Mouse (Mus musculus) testis, adult 2 months (tissue): ENCODE results near the gene Cyp4f39. TPM values are rescaled to one million over a fixed set of nuclear protein-coding genes. Genes with fewer than 3 reads are reported as not detected.

Source experiments
- H3K27ac ChIP-seq: fragments of 200-500 bp; 2 replicates; pipeline ENCODE4 v1.5.1; 2012; ENCODE audit warnings: low read depth, low read length; ENCODE audit not compliant: control insufficient read depth, insufficient read depth
- H3K27me3 ChIP-seq: fragments of 200-500 bp; 2 replicates; pipeline ENCODE4 v1.6.1; 2012; ENCODE audit warnings: mild to moderate bottlenecking, low read length, moderate library complexity; ENCODE audit not compliant: control insufficient read depth, insufficient read depth
- H3K36me3 ChIP-seq: fragments of 200-500 bp; 2 replicates; pipeline ENCODE4 v1.6.1; 2012; ENCODE audit warnings: mild to moderate bottlenecking, low read length; ENCODE audit not compliant: control insufficient read depth, insufficient read depth
- H3K4me1 ChIP-seq: fragments of 200-500 bp; 2 replicates; pipeline ENCODE4 v1.6.1; 2012; ENCODE audit warnings: low read length; ENCODE audit not compliant: control insufficient read depth, insufficient read depth
- H3K4me3 ChIP-seq: fragments of 200-500 bp; 2 replicates; pipeline ENCODE4 v1.5.1; 2012; ENCODE audit warnings: low read depth, mild to moderate bottlenecking, low read length, moderate library complexity, mixed read lengths; ENCODE audit not compliant: control insufficient read depth
- CTCF ChIP-seq: fragments of 200-500 bp; IDR thresholded peaks from 2 replicates; pipeline ENCODE4 v1.5.1; 2012; ENCODE audit warnings: low read depth, mild to moderate bottlenecking, inconsistent platforms, low read length, moderate library complexity; ENCODE audit not compliant: control insufficient read depth, insufficient read depth, insufficient replicate concordance
- POLR2A ChIP-seq: fragments of 200-500 bp; IDR thresholded peaks from 2 replicates; pipeline ENCODE4 v1.6.1; 2012; ENCODE audit warnings: low read depth, mild to moderate bottlenecking, inconsistent platforms, low read length, moderate library complexity; ENCODE audit not compliant: control insufficient read depth
- polyA plus RNA-seq: library from polyadenylated mRNA; depleted of rRNA; stranded (reverse); fragments of >200 nt; gene quantifications from 2 replicates; pipeline ENCODE4 v1.2.3, GENCODE M21; 2012

Cyp4f39 gene
- polyA plus RNA-seq, 1 experiment, result 67.7 TPM

DNA sequence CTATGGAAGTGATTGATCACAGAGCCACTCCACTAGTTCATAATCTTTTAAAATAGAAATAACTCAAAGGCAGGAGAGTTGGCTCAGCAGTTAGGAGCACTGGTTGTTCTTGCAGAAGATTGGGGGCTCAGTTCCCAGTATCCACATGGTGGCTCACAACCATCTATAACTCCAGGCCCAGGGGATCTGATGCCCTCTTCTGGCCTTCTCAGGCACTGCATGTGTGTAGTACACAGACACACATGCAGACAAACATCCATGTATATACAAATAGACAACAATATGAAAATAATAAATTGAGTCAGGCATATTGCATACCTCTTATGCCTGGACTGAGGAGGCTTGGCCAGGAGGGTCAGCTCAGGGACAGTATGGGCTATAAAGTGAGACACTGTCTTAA lies 5.3 kb upstream of the Cyp4f39 start:
- H3K4me1 ChIP-seq, result no peaks in the 10 kb centered on the region
- no peaks in the 10 kb centered on the region for H3K36me3 ChIP-seq
- H3K27me3 ChIP-seq, result no peaks in the 10 kb centered on the region
- H3K27ac ChIP-seq, result no peak overlapping the region
- no peak overlapping the region for H3K4me3 ChIP-seq
- TF ChIP-seq CTCF (peak; percentile 9; the same call in 1 of the 2 replicates), POLR2A (no peak)

DNA sequence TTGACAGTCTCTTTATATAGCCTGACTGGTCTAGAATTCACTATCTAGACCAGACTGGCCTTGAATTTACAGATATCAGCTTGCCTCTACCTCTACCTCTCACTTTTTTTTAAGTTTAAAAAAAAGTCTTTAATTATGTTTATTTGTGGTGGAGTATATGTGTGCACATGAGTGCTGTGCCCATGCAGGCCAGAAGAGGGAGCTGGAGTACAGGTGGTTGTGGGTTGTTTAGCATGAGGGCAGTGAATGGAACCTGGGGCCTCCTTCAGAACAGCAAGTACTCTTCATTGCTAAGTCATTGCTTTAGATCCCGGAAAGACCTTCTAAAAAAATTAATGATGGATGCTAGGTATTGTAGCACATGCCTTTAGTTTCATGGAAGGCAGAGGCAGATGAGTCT lies 3.5 kb upstream of the Cyp4f39 start:
- H3K27ac ChIP-seq, result no peak overlapping the region
- H3K36me3 ChIP-seq, result no peaks in the 10 kb centered on the region
- H3K27me3 ChIP-seq, result no peaks in the 10 kb centered on the region; the same call in 1 of the 2 replicates
- TF ChIP-seq CTCF, result no peak
- TF ChIP-seq POLR2A, result no peak
- no peak overlapping the region for H3K4me3 ChIP-seq
- H3K4me1 ChIP-seq, result peaks cover 4% of the 10 kb centered on the region

DNA sequence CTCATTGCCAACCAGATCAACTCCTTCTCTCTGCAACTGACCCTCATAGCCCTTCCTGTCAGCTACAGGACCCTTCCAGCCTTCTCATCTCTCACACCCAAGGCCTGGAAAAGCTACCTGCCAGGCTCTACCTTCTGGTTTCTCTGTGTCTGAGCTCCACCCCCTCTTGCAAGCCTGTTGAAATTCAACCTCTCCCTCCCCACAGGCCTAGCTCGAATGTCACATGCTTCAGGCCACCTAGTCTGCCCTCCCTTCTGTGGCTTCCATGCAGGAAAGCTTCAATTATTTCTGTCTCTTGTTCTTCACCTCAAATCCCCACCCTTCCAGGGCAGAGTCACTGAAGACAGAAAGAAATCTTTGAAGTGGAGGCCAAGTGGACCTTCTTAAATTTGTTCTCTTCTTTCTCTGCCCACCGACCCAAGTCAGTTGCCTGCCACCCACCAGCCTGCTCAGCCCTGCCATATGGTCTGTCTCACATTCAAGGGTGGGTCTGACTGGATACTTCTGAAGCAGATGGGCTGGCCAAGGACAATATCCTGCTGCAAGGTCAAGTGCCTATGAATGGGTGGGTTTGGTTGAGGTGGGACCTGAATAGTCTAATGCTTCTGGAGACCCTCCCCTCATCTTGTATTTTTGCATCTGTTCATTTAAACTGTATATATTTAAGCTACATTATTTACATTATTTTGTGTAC lies 1.5 kb upstream of the Cyp4f39 start:
- H3K27me3 ChIP-seq, result no peaks in the 10 kb centered on the region; the same call in 1 of the 2 replicates
- no peak overlapping the region for H3K27ac ChIP-seq
- TF ChIP-seq POLR2A (no peak), CTCF (no peak)
- no peak overlapping the region for H3K4me3 ChIP-seq
- H3K36me3 ChIP-seq, result no peaks in the 10 kb centered on the region
- peaks cover 4% of the 10 kb centered on the region for H3K4me1 ChIP-seq

DNA sequence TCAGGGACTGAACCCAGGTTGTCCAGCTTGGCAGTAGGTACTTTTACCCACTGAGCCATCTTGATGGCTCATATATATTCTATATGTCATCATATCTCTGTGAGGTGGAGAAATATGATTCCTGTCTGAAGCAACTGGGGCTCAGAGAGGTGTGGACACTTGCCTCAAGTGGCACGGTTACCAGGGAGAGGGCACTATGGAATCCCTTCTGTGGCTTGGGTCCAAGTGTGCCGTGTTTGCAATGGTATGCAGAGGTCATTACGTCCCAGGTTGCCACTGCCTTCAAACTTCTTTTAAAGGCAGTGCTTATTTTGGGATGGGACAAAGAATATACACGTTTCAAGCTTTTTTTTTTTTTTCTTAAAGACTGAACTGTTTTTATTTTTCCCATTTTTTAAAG lies 1.7 kb downstream of the Cyp4f39 start:
- Histone ChIP-seq H3K36me3 (no peaks in the 10 kb centered on the region), H3K27me3 (no peaks in the 10 kb centered on the region; the same call in 1 of the 2 replicates), H3K4me1 (peaks cover 4% of the 10 kb centered on the region), H3K4me3 (no peak overlapping the region), H3K27ac (no peak overlapping the region)
- TF ChIP-seq CTCF, result no peak

DNA sequence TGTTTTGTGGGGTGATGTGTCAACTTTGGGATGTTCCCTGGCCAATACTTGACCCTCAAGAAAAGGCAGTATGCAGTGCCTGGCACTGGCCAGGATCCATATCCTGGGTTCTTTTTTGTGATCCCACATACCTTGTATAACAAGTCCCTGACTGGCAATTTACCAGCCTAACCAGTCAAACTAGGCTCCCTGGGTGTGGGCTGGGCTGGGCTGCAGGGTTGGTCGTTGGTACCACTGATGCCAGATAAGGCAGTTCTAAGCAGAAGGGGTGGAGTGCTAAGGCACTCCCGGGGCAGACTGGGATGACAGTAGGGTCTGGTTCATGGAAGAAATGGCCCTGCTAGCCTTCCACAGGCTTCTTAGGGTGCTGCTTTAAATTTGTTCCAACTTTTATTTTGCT lies 2.5 kb downstream of the Cyp4f39 start:
- TF ChIP-seq POLR2A, result no peak
- TF ChIP-seq CTCF, result no peak
- Histone ChIP-seq H3K4me1 (peaks cover 4% of the 10 kb centered on the region), H3K4me3 (no peak overlapping the region), H3K27me3 (no peaks in the 10 kb centered on the region; the same call in 1 of the 2 replicates), H3K27ac (no peak overlapping the region), H3K36me3 (no peaks in the 10 kb centered on the region)

DNA sequence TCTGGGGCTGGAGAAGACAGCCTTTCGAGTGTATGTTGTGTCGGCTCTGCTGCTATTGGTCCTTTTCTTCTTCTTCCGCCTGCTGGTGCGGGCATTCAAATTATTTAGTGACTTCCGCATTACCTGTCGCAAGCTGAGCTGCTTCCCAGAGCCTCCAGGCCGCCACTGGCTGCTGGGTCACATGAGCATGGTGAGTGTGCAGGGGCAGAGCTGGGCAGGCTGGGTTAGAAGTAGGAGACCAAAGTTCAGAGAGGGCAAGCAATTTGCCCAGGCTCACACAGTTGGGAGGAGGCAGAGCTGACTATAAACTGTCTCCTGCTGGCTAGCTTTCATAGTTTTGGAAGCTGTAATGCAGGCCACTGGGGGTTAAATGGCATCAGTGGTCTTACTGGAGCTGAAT lies 16.0 kb downstream of the Cyp4f39 start:
- Histone ChIP-seq H3K27me3 (no peaks in the 10 kb centered on the region), H3K4me3 (no peak overlapping the region), H3K27ac (no peak overlapping the region), H3K4me1 (no peaks in the 10 kb centered on the region), H3K36me3 (no peaks in the 10 kb centered on the region)
- TF ChIP-seq POLR2A (no peak), CTCF (no peak)

DNA sequence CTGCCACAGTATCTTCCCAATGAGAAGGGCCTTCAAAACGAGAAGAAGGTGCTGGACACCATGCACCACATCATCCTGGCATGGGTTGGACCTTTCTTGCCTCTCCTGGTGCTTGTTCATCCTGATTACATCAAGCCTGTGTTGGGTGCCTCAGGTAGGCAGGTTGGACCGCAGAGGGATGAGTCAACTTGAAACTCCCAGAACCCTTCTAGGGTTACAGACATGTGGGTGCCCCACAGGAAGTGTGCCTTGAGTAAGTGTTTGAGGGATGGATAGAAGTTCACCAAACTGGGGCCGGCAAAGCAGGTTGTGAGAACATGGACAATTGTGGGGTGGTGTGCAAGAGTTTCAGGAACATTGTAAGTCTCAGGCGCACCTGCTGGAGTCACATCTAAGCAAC lies 18.3 kb downstream of the Cyp4f39 start:
- Histone ChIP-seq H3K4me3 (no peak overlapping the region), H3K36me3 (no peaks in the 10 kb centered on the region), H3K27me3 (no peaks in the 10 kb centered on the region), H3K4me1 (no peaks in the 10 kb centered on the region), H3K27ac (no peak overlapping the region)
- TF ChIP-seq CTCF, result no peak
- TF ChIP-seq POLR2A, result no peak
